Mouse (Mus musculus) E14TG2a.4 (cell line): ENCODE data around the gene Pdzd2.

Experiments used
- CTCF ChIP-seq: conservative IDR thresholded peaks from 2 replicates; pipeline ENCODE4 v1.5.1; 2014; ENCODE audit warnings: low read length
- POU5F1 ChIP-seq: IDR thresholded peaks from 2 replicates; pipeline ENCODE4 v1.6.1; 2014; ENCODE audit warnings: low read length, borderline replicate concordance

DNA sequence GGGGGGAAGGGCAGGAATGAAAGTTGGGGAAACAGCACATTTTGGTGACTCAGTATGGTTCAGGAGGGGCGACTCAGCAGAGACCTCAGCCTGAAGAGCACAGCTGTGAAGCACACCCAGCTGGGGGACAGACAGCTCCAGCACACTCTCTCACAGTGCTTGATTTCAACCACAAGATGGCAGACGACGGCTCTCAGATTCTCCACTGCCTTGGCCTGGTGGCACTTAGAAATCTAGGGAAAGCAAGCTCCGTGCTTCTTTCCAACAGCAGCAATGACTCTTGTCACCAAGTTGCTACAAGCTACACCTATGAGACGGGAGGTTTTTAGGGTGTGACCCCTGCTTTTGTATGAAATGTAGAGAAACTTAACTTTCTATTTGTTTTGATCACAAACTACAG is 153.6 kb downstream of the Pdzd2 start:
- TF ChIP-seq CTCF: peak; percentile 55
- TF ChIP-seq POU5F1: no peak
